Mouse (Mus musculus): ENCODE results near the gene Ceacam19. TPM values are rescaled to one million over a fixed set of nuclear protein-coding genes. Genes with fewer than 3 reads are reported as not detected.

Gene Ceacam19
- total RNA-seq, 2 experiments from 2014 or later: not detected

- no peak for DNase-seq
Measured at GRCm38 (mm10) chr7:19880754-19881153, 7.0 kb downstream of the Ceacam19 start.

DNA sequence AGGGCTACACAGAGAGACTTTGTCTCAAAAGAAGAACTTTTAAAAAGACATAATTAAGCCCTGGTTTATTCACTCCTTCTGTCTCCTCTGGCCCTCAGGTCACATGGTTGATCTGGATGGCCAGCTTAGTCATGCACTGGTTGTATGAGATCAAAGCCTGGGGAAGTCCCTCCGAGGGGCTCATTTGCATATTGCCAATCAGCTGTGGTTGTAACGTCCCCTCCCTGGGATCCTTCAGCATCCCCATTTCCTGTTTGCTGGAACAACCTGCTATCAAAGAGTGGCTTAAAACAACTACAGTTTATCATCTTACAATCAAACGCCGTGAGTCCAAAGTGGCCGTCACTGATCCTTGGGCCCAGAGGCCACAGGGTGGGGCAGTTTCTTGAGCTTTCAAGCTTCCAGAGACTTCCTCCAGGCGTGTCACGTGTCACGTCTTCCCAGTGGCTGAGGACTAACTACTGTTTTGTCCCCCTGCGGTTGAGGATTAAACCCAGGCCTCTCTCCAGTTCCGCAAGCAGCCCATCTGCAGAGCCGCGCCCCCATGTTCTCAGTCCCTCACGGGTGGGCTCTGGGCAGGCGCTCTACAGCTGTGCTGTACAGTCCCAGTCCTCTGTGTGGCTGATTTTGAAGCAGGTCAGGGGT, 10.9 kb downstream of the Ceacam19 start:
- DNase-seq: peak in 1 of 2 experiments; percentile 29

DNA sequence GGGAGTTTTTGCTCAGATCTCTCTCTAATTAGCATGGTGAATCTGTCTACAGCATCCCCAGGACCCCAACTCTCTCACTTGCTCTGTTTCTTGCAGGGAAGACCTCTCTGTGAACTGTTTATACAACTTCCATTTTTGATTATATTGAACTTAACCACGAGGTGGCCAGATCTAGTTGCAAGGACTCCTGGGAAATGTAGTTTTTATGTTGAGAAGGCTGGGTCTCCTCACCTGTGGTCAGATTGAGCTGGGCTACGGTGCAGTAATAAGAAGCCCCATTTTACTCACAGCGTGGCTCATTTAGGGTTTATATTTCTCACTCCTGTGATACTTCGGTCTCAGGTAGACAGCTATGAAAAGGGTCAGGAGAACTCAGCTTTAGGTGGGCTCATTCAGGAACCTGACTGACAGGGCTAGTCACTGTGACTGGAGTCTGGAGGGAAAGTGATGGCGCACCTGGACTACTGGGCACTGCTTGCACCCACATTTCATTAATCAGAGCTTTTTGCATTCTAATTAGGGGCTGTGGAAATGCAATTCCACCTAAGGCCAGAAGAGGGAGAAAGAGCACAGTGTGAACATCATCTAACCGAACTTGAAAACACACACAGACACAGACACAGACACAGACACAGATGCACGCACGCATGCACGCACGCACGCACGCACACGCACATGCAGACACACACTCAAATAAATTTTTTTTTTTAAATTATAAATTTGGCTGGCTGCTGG, 11.7 kb downstream of the Ceacam19 start:
- peak; percentile 48 to 75 for DNase-seq

- peak in 1 of 2 experiments; percentile 72 for DNase-seq
Measured at GRCm38 (mm10) chr7:19871943-19872601, 15.7 kb downstream of the Ceacam19 start.

DNA sequence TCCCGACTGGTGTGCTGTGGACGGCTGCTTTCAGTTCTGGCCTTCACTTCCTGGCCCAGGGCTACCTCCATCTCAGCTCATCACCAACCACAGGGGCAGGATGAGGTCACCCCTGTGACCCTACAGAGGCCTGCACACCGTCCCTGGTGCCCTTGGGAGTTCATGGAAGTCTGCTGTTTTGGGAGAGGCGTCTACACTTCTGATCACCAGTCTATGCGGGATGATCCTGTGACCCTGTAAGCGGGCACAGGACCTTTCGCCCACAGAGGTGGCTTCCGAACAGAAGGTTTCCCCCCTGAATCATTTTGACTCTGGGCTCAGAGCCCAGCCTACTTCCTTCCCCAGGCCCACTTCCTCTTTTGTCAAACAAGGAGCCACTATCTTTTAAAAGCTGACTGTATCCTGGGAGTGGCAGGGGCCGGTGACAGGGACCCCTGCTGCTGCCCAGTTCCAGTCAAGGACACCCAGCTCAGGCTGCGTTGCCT, 16.6 kb downstream of the Ceacam19 start:
- peak; percentile 53 to 74 for DNase-seq

DNA sequence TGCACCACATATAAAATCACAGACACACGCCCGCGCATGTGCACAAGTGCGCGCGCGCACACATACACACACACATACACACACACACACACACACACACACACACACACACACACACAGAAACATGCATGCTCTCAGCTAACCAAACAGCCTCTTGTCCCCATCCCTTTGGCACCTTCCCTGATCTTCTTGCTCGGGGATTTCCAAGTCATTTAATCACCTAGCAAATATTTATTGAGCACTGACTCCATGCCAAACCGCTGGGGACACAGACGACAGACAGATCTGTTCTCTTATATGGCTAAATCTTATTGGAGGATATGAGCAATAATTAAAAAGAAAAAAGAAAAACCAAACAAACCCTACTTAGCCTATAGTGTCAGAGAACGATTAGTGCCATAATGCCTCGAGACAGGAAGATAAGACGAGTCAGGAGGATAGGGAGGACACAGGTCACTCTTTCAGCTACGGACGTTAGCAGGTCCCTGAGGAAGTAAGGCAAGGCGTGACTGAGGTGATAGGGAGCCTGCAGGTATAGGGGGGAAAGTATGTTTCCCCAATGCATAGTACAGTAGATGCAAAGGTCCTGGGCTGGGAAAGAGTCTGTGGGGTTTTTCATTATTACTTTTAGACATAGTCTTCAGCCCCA, 19.9 kb downstream of the Ceacam19 start:
- DNase-seq: no peak

DNA sequence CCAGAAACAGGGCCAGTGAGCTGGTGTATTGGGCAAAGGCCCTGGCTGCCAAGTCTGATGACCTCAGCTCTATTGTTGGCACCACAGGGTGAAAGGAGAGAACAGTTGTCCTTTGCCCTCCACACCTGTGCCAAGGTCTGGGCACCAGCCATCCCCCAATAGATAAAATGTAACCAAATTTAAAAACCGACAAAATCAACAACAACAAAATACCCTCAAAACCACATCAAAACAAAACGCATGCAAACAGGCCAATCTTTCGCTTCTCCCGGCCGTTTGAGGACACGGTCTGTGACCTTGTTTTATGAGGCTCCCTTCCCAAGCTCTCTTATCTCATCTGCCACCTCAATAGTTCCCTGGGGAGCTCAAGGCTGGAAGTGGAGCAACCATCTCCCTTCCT, 21.3 kb downstream of the Ceacam19 start:
- peak; percentile 59 to 65 for DNase-seq

GRCm38 (mm10) chr7:19865246-19866036, 22.3 kb downstream of the Ceacam19 start:
- no peak for DNase-seq

DNA sequence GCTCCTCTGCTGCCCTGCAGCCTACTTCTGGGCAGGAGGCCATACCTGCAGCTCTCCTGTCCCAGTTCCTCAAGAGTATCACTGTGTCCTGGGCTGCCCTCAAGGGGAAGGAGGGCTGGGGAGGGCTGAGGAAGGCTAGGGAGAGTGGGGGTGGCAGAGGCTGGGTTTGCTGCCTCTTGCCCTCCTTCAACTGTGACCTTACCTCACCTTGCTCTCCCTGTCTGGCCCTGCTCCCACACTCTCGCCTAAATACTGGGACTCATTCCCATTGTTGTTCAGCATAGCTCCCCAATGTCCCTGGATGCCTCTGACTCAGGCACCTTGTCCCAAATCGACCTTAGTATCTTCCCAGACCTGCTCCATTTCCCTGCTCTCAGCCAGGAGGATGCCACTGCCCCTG, 23.5 kb downstream of the Ceacam19 start:
- DNase-seq: peak; percentile 68

DNA sequence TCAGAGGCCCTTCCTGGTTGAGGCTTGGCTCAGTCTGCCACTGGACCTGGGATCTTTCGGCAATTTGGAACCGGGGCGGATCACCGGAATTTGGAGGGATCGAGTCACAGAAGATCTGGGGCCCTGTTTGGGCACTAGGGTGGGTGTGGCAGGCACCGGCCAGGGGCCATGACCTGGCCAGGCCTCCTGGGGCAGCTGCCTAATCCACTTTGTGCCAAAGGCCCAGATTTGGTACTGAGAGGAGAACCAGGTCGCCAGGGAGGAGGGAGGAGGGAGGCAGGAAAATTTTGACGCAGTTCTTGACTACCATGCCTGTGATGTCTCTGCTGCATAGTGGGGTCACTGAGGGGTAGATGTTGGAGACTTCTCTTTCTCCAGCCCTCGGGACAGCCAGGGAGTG, 26.6 kb downstream of the Ceacam19 start, which contains the start of gene Ceacam16:
Gene Ceacam16, minus strand, starts transcription at position 101 of the 400 bp plus-strand sequence.
- no peak for DNase-seq

- no peak for DNase-seq
Measured at GRCm38 (mm10) chr7:19859740-19860139, 28.0 kb downstream of the Ceacam19 start.

DNA sequence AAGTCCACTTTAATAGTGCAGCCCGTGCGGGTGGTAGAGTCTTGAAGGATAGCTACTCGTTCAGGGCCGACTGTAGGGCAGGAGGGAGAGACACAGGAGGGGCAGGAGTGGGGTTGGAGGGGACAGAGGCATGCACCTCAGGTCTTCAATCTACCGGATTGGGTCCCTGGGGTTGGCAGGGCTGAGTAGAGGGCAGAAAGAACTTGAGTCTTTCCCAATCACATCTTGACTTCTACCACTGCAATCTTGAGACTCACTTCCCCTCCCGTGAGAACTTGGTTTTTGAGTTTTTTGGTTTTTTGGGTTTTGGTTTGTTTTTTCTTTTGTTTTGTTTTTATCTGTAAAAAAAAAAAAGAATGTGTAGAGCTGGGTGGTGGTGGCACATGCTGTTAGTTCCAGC, 31.5 kb downstream of the Ceacam19 start:
- no peak for DNase-seq

DNA sequence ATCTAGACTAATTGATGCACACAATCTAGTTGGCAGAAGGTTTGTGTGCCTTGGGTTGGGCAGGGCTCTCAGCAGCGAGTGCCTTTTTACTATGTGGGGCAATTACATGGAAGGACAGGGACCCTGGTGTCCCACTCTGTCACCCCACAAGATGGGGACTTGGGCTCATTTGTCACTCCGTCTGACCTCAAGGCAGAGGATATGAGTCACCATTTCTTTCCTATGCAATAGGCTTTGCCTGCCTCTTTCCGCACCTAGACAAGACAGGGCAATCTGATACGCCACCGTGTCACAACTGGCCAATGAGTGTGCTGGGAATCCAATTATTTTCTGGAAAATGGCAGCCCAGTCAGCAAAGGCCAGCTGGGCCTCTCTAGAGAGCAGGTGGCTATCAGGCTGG, 32.1 kb downstream of the Ceacam19 start:
- DNase-seq: no peak

GRCm38 (mm10) chr7:19853526-19853925, 34.2 kb downstream of the Ceacam19 start:
- no peak for DNase-seq

DNA sequence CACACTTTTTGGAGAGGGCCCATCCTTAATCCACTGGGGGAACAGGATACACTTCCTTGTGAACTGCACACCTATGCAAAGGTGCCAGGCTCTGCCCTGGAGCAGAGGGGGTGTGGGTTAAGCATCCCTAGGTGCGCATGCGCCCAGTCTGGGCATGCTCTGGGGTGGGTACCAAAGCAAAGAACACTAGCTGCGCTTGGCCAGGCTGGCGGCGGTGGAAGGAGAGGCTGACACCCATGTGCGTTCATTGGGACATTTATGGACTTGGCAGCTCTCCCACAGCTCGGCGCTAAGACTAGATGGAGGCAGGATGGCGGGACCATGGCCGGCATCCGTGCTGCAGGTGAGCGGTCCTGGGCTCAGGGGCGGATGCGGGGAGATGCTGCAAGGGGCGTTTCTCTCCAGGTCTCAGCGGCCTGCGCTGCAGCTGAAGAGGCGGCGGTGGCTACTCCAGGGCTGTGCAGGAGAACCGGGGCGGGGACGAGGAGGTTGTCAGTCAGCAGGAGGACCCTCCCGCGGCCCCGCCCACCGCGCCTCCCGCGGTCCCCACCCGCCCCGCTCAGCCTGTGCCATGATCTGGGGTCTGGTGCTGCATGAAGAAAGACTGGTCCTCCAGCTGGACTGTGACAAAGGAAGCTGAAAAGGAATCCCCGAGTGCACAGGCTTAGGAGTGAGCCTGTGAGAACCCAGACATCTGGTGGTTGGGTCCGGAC, 35.8 kb downstream of the Ceacam19 start, which contains the start of gene Gm19345:
Gene Gm19345, plus strand, starts transcription at position 146 of the 713 bp plus-strand sequence.
- DNase-seq: no peak

DNA sequence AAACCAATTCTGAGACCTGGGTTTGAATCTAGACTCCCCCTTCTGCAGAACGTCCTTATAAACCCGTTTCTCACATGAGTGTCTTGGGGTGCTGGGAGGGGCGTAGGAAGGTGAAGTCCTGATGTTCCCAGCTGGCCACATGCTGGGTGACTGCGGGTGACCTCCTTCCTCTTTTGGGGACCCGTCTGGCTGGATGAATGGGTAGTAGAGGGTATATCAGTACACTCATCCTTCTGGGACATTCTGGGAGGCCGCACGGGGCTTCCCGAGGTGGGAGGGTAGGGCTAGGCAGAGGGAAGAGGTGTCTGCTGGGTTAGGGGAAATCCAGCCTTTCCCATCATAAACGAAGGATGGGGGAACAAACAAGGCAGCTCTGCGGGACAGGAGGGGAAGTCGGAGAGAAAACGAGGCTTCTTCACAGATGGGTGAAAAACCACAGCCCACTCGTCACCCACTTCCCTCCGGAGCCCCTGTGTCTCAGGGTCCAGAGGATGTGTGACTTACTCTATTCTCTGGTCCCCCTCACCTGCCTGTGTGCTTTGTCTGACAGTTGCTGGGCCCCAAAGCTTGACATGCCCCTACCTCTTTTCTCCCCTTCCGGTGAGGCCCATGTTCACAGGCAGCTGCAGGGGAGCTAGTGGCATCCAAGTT, 43.1 kb downstream of the Ceacam19 start:
- no peak for DNase-seq

DNA sequence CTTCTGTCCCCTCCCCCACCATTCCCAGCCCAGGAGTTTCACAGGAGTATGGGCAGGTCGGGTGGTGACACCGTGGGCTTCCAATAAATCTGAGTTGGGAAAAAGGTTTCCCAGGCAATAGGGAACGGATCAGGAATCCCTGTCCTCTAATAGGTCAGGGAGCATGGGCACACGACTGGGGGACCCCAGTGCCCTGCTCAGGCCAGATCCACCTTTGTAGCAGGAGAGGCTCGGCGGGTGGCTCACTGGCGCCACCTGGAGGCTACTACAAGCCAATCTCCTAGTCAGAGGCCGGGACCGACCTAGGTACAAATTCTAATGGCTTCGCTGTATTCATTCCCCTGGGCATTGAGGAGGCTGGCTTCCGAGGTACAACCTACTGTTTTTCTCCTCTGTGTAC, 44.2 kb downstream of the Ceacam19 start:
- DNase-seq: peak; percentile 74 to 83

DNA sequence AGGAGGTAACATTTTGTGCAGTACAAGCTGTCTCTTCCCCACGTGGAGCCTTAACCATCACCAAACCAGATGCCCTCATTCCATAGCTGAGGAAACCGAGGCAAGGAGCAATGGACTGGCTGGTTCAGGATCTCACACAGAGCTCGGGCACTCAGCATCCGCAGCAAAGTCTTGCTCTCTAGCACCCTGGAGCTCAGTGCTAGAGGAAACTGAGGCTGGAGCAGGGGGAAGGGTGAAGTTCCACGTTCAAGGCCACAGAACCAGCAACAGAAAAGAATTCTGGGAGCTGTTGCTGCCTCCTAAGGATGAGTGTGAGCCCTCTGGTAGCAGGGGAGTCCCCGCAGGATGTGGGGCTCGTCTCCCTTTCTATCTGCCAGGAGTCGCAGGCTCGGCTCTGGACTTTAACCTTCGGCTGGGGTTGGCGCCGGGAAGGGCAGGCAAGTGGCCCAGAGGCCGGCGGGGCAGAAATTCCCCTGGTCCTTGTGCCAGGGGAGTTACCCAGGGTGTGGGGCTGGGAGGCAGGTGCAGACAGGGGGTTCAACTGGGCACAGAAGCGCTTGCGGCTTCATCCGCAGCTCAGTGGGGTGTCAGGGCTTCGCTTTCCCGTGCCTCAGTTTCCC, 44.8 kb downstream of the Ceacam19 start:
- peak; percentile 51 to 55 for DNase-seq

DNA sequence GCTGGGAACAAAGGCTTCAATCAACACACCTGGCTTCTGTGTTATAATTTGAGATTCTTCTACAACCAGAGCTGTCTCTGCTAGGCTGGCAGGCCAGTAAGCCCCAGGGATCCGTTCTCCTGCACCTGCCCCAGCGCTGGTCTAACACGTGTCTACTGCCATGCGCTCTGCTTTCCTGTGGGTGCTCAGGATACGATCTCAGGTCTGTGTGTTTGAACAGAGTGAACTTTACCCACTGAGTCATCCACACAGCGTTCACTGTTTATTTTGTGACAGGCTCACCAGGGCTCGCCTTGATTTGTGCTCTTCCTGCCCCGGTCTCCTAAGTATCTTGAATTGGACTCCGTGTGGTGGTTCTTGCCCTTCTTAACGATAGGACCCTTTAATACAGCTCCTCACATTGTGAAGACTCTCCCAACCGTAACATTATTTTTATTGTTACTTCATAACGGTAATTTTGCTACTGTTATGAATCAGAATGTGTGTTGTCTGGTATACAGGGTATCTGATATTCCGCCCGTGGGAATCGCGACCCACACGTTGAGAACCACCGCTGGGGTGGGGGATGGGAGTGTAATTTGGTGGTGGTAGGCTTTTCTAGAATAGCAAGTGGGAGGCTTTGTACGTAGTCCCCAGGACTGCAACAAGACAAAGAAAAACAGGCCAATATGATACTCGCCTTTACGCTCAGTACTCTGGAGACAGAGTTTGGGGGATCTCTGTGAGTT, 45.9 kb downstream of the Ceacam19 start:
- DNase-seq: no peak
